Mouse (Mus musculus): ENCODE data around the gene Ugt1a10. TPM values are rescaled to one million over a fixed set of nuclear protein-coding genes. Genes with fewer than 3 reads are reported as not detected.
"Not testable (repeated sequence)": the region's sequence is repeated elsewhere in the genome, so short reads cannot be mapped to it uniquely, and the experiment has no call there.

Ugt1a10 gene
- polyA plus RNA-seq, 1 experiment: not detected

DNA sequence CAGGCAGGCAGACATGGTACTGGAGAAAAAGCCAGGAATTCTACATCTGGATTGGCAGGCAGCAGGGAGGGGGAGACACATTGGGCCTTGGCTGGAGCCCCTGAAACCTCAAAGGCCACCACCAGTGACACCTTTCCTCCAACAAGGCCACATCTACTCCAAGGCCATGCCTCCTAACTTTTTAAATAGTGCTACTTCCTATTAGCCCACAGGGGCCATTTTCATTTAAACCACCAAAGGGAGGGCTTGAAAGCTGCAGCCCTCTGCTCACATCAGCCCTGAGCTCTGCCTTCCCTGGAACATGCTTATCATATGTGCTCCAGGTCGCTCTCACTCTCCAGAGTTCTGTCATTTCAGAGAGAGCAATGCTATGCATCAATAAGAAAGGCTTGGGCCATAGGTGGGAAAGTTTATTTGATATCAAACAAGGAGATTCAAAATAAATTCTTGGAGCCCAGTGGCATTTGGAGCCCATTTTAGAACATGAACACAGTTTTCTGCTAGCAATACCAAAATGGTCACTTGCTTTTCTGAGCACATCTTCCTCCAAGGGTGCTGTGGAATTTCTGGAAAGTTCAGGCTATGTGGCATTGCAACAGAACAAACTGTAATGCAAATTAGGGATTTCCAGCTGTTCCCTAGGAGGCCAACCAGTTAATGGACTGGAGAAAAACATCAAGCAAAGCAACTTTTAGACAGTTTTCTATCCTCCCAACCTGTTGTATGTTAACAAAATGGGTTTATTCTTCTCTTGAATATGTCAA is 49.7 kb downstream of the Ugt1a10 start:
- H3K4me1 ChIP-seq (ENCODE audit: control insufficient read depth, insufficient read depth, low read length): peaks cover 2% of the 10 kb centered on the region
- TF ChIP-seq CTCF (IDR thresholded peaks at IDR 0.05; ENCODE audit: control insufficient read depth, insufficient read depth, low read length): no peak
- no peak for TF ChIP-seq POLR2A (IDR thresholded peaks at IDR 0.05; ENCODE audit: borderline replicate concordance, control insufficient read depth, low read depth, low read length)
- 71% methylated on average over 1 of the region's 1 CpGs for WGBS
- H3K4me3 ChIP-seq (replicated peaks; ENCODE audit: control insufficient read depth, low read depth, low read length): no peak overlapping the region
- no peak overlapping the region for H3K27ac ChIP-seq (ENCODE audit: control insufficient read depth, insufficient read depth, low read depth, low read length, poor library complexity)

DNA sequence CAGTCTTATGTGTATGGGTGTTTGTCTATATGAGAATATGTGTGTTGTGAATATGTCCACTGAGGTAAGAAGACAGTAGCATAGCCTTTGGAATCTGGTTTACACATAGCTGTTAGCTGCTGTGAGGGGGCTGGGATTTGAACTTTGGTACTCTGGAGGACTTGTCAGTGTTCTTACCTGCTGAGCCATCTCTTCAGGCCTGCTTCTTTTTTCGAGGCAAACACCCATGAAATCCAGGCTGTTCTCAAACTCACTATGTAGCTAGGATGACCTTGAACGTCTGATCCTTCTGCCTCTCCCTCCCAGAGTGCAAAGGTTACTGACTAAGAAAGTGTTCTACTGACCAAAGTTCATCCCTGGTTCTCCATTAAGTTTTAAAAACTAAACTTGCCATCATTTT is 50.5 kb downstream of the Ugt1a10 start:
- no peak for TF ChIP-seq POLR2A (IDR thresholded peaks at IDR 0.05; ENCODE audit: borderline replicate concordance, control insufficient read depth, low read depth, low read length)
- Histone ChIP-seq H3K4me1 (ENCODE audit: control insufficient read depth, insufficient read depth, low read length) (peaks cover 2% of the 10 kb centered on the region), H3K4me3 (replicated peaks; ENCODE audit: control insufficient read depth, low read depth, low read length) (no peak overlapping the region), H3K27ac (ENCODE audit: control insufficient read depth, insufficient read depth, low read depth, low read length, poor library complexity) (no peak overlapping the region)
- 69% methylated on average over 2 of the region's 2 CpGs for WGBS

DNA sequence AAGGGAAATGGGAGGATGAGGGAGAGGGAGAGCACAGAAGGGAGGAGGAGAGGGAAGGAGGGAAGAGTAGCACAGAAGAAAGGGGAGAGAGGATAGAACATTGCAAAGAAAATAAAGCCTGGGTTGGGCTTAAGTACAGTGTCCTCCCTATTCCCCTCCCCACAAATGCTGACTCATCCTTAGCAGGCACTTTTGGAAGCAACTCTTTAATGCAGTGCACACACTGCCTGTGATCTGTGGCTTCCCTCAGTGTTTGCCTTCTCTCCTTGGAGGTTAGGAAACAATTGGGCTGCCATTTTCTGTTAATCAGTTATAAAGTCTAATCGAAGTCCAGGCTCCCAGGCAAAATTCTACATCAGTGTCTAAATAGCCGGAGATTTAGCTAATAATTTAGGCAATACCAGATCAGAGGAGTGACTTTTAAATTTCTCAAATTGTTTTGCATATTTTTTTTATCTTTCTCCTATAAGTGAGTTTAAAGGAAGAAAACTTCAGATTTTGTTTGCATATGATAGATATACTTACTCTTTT is 53.9 kb downstream of the Ugt1a10 start:
- 61% methylated on average over 2 of the region's 2 CpGs for WGBS
- not testable (repeated sequence) for H3K27ac ChIP-seq (ENCODE audit: control insufficient read depth, insufficient read depth, low read depth, low read length, poor library complexity); H3K4me1 ChIP-seq (ENCODE audit: control insufficient read depth, insufficient read depth, low read length); H3K4me3 ChIP-seq (replicated peaks; ENCODE audit: control insufficient read depth, low read depth, low read length)

DNA sequence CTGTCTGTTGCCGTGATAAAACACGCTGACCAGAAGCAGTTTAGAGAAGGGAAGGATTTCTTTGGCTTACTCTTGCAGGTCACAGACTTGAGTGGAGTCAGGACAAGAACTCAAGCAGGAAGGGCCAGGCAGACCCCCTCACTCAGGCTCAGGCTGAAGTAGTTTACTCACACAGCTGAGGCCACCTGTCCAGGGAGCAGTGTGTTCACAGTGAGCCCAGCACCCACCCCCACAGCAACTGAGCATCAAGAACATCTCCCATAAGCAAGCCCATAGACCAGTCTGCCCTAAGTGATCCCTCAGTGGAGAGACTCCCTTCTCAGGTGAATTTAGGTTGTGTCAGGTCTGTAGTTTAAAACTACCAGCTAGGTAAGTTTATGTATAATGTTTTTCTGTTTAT is 54.4 kb downstream of the Ugt1a10 start:
- not testable (repeated sequence) for H3K4me1 ChIP-seq (ENCODE audit: control insufficient read depth, insufficient read depth, low read length); H3K4me3 ChIP-seq (replicated peaks; ENCODE audit: control insufficient read depth, low read depth, low read length); H3K27ac ChIP-seq (ENCODE audit: control insufficient read depth, insufficient read depth, low read depth, low read length, poor library complexity)
- 56% methylated on average over 2 of the region's 2 CpGs for WGBS

DNA sequence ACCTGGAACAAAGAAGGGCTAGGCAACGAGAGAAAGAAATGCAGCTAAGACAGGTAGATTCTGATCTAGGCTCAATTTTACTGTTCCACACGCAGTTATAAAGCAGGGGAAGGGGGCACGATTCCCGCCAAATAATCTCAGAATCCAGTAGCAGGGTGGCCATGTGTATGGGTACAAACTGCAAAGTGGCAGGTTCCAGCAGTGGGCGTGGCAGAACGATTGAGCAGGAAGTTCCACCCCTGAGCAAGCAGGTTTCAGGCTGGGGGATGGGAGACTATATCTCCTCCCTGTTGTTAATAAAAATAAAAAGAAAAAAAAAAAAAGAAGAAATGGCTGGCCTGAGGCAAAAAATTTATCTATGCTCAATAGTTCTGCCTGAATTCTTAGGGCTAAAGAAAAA is 57.6 kb downstream of the Ugt1a10 start:
- not testable (repeated sequence) for H3K27ac ChIP-seq (ENCODE audit: control insufficient read depth, insufficient read depth, low read depth, low read length, poor library complexity); H3K4me1 ChIP-seq (ENCODE audit: control insufficient read depth, insufficient read depth, low read length); H3K4me3 ChIP-seq (replicated peaks; ENCODE audit: control insufficient read depth, low read depth, low read length)
- WGBS: 85% methylated on average over 6 of the region's 6 CpGs

DNA sequence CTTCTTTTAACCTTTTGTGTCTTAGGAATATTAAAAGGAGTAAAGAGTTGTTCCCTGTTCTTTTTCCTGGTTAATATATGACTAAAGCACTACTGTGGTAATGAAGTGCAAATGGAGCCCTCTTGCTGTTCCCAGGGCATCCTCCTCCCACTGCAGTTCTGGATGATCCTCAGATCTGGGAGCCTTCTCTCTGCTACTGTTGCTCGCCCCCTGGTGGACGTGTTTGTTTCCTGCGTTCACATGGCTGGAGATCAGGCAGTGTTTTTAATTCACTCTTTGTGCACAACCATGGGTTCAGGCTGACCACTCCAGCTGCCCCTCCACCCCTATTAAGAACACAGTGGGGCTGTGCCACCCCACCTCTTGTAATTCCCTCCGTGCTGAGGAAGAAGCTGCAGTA is 65.4 kb downstream of the Ugt1a10 start:
- 0 out of 2 replicates have a peak, but pooled peaks have one; percentile 18 for TF ChIP-seq CTCF (IDR thresholded peaks at IDR 0.05; ENCODE audit: control insufficient read depth, insufficient read depth, low read length)
- WGBS: 29% methylated on average over 4 of the region's 4 CpGs

DNA sequence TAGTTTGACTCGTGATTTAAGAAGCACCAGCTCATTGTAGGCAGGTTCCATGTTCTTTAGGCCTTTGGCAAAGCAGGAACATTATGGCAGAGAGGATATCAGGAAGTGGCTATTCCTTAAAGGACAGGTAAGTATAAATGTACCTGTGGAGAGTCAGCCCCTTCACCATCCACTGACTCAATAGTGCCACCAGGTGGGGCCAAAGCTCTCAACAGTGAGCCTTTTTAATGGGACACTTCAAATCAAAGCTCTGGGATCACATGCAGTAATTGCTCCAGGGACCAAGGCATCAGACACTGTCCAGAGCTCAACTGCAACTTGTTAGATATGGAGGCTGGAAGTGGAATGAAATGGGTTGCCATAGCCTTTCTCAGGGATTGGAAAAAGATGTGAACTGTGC is 66.3 kb downstream of the Ugt1a10 start:
- TF ChIP-seq CTCF (IDR thresholded peaks at IDR 0.05; ENCODE audit: control insufficient read depth, insufficient read depth, low read length): peak; percentile 12; the same call in 1 of the 2 replicates
- H3K4me3 ChIP-seq (replicated peaks; ENCODE audit: control insufficient read depth, low read depth, low read length); H3K4me1 ChIP-seq (ENCODE audit: control insufficient read depth, insufficient read depth, low read length); H3K27ac ChIP-seq (ENCODE audit: control insufficient read depth, insufficient read depth, low read depth, low read length, poor library complexity): not testable (repeated sequence)
- no CpG with 5 or more reads among the region's 1 CpGs for WGBS

More for the DNA sequence above, 65.4 kb downstream of the Ugt1a10 start:
- not testable (repeated sequence) for H3K4me3 ChIP-seq (replicated peaks; ENCODE audit: control insufficient read depth, low read depth, low read length); H3K27ac ChIP-seq (ENCODE audit: control insufficient read depth, insufficient read depth, low read depth, low read length, poor library complexity); H3K4me1 ChIP-seq (ENCODE audit: control insufficient read depth, insufficient read depth, low read length)

DNA sequence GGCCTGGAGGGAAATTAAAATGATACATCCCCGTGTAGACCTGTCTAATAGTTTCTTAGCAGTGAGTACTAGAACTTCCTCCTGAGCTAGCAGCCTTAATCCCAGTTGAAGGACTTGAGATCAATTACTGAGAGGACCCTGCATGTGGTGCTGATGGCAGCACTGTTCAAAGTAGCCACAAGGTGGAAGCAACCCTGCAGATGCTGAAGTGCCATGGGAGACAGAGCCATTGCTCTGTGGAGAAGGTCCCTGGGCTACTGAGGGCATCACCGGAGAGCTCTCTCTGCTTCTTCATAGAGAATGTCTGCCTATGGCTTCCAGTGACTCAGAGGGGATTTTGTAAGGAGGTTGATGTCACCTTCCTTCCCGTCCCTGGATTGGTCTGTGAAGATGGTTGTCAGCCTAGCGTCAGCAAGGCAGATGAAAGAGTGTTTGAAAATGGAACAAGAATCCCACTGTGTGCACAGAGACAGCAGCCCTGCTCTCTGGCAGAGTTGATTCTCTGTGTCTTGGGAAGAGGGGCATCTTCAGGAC is 70.7 kb downstream of the Ugt1a10 start:
- H3K4me1 ChIP-seq (ENCODE audit: control insufficient read depth, insufficient read depth, low read length); H3K4me3 ChIP-seq (replicated peaks; ENCODE audit: control insufficient read depth, low read depth, low read length); H3K27ac ChIP-seq (ENCODE audit: control insufficient read depth, insufficient read depth, low read depth, low read length, poor library complexity): not testable (repeated sequence)
- WGBS: 62% methylated on average over 4 of the region's 4 CpGs

DNA sequence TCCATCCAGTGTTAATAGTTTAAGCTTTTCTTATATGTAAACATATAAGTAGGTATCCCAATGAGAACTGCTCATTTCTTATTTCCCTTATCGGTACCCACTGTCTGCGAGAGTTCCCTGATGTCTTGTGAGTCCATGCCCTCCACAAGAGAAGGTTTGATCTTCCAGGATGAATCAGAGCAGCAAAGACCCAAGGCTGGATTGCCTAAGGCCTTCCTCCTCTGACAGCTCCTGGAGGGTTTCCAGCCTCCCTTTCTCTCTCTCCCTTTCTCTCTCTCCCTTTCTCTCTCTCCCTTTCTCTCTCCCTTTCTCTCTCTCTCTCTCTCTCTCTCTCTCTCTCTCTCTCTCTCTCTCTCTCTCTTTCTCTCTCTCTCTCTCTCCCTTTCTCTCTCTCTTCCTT is 73.9 kb downstream of the Ugt1a10 start:
- H3K27ac ChIP-seq (ENCODE audit: control insufficient read depth, insufficient read depth, low read depth, low read length, poor library complexity); H3K4me1 ChIP-seq (ENCODE audit: control insufficient read depth, insufficient read depth, low read length); H3K4me3 ChIP-seq (replicated peaks; ENCODE audit: control insufficient read depth, low read depth, low read length): not testable (repeated sequence)
- 76% methylated on average over 2 of the region's 2 CpGs for WGBS

DNA sequence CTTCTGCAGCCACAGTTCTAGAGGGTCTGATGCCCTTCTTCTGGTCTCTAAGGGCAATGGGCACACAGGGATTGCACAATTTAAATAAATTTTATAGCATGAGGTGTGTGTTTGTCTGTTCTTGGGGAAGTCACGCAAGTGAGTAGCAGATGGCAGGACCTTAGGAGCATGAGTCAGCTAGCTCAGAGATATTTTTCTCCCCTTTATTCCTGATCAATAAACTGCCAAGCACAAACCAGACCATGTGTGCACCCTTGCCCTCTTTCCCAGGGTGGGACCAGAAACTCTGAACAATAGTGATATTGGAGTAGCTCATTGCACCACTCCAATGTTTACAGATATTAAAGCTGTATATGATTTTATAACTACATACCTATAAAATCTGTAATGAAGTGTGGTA is 75.0 kb downstream of the Ugt1a10 start:
- H3K4me3 ChIP-seq (replicated peaks; ENCODE audit: control insufficient read depth, low read depth, low read length); H3K27ac ChIP-seq (ENCODE audit: control insufficient read depth, insufficient read depth, low read depth, low read length, poor library complexity); H3K4me1 ChIP-seq (ENCODE audit: control insufficient read depth, insufficient read depth, low read length): not testable (repeated sequence)
- WGBS: 69% methylated on average over 1 of the region's 1 CpGs

Data from bone marrow, adult 2 months (tissue).